Mouse (Mus musculus): ENCODE measurements around the gene Clasp1.
"Not testable (repeated sequence)": the region's sequence is repeated elsewhere in the genome, so short reads cannot be mapped to it uniquely, and the experiment has no call there.

The Clasp1 gene

GRCm38 (mm10) chr1:118580174-118580702 lies 191.4 kb downstream of the Clasp1 start:
- no peak for DNase-seq (ENCODE audit: low read depth, low spot score)

GRCm38 (mm10) chr1:118581179-118581578 lies 192.3 kb downstream of the Clasp1 start:
- DNase-seq (ENCODE audit: low read depth, low spot score): no peak

GRCm38 (mm10) chr1:118589721-118590120 lies 200.9 kb downstream of the Clasp1 start:
- no peak for DNase-seq (ENCODE audit: low read depth, low spot score)

GRCm38 (mm10) chr1:118592933-118593332 lies 204.1 kb downstream of the Clasp1 start:
- no peak for DNase-seq (ENCODE audit: low read depth, low spot score)

- DNase-seq (ENCODE audit: low read depth, low spot score): no peak
These were observed 206.5 kb downstream of the Clasp1 start for GRCm38 (mm10) chr1:118595395-118595794.

- DNase-seq (ENCODE audit: low read depth, low spot score): no peak
These were observed 208.8 kb downstream of the Clasp1 start for GRCm38 (mm10) chr1:118597475-118598213.

- no peak for DNase-seq (ENCODE audit: low read depth, low spot score)
These were observed 209.5 kb downstream of the Clasp1 start for GRCm38 (mm10) chr1:118598339-118598738.

- DNase-seq (ENCODE audit: low read depth, low spot score): no peak
These were observed 224.8 kb downstream of the Clasp1 start for GRCm38 (mm10) chr1:118613631-118614183.

GRCm38 (mm10) chr1:118621055-118621454 lies 232.2 kb downstream of the Clasp1 start:
- DNase-seq (ENCODE audit: low read depth, low spot score): not testable (repeated sequence)

- no peak for DNase-seq (ENCODE audit: low read depth, low spot score)
These were observed 234.0 kb downstream of the Clasp1 start for GRCm38 (mm10) chr1:118622857-118623256.

- no peak for DNase-seq (ENCODE audit: low read depth, low spot score)
These were observed 236.6 kb downstream of the Clasp1 start for GRCm38 (mm10) chr1:118625461-118625860.

GRCm38 (mm10) chr1:118625921-118626320 lies 237.1 kb downstream of the Clasp1 start:
- DNase-seq (ENCODE audit: low read depth, low spot score): no peak

GRCm38 (mm10) chr1:118626452-118626851 lies 237.6 kb downstream of the Clasp1 start:
- no peak for DNase-seq (ENCODE audit: low read depth, low spot score)

GRCm38 (mm10) chr1:118627781-118628464 lies 239.1 kb downstream of the Clasp1 start, which contains the start of gene Tfcp2l1:
TSS of gene Tfcp2l1 (plus strand) at chr1:118627945.
- DNase-seq (ENCODE audit: low read depth, low spot score): no peak

GRCm38 (mm10) chr1:118633415-118633980 lies 244.6 kb downstream of the Clasp1 start:
- DNase-seq (ENCODE audit: low read depth, low spot score): no peak

GRCm38 (mm10) chr1:118642296-118642999 lies 253.6 kb downstream of the Clasp1 start:
- no peak for DNase-seq (ENCODE audit: low read depth, low spot score)

- no peak for DNase-seq (ENCODE audit: low read depth, low spot score)
These were observed 254.5 kb downstream of the Clasp1 start for GRCm38 (mm10) chr1:118643138-118643979.

GRCm38 (mm10) chr1:118645701-118646100 lies 256.8 kb downstream of the Clasp1 start:
- DNase-seq (ENCODE audit: low read depth, low spot score): no peak

GRCm38 (mm10) chr1:118648015-118648414 lies 259.2 kb downstream of the Clasp1 start:
- DNase-seq (ENCODE audit: low read depth, low spot score): no peak

- DNase-seq (ENCODE audit: low read depth, low spot score): no peak
These were observed 261.3 kb downstream of the Clasp1 start for GRCm38 (mm10) chr1:118649933-118650770.
